Mouse (Mus musculus) liver, embryonic 14.5 days (tissue): ENCODE measurements at regions not wholly inside any gene's neighbourhood (a gene's known extent, or its start where the extent isn't known, plus 50 kb on each side); places are given as distances from the start of the nearest gene placed in this dataset.

Source experiments
- ATAC-seq: fragments of 200-750 bp; cut with Nextera tagmentation; 2 replicates; pipeline ENCODE4 v1.8.0; 2017; ENCODE audit warnings: moderate number of reproducible peaks, mild to moderate bottlenecking, moderate library complexity; ENCODE audit not compliant: insufficient read depth
- DNase-seq, 3 experiments: peaks; one replicate each; pipeline ENCODE4 v3.0.0-alpha.2; 2012 to 2013; ENCODE audit warnings: low read depth in 3 of 3, low spot score in 3 of 3
- H3K27ac ChIP-seq: fragments of 300-500 bp; sonication (generic); 2 replicates; pipeline ENCODE4 v1.5.1; 2014; ENCODE audit warnings: moderate library complexity, mild to moderate bottlenecking, control low read depth, inconsistent platforms
- H3K27me3 ChIP-seq: fragments of 300-500 bp; sonication (generic); 2 replicates; pipeline ENCODE4 v1.6.1; 2014; ENCODE audit warnings: mild to moderate bottlenecking, low read length, moderate library complexity; ENCODE audit not compliant: control insufficient read depth, insufficient read depth
- H3K36me3 ChIP-seq: fragments of 300-500 bp; sonication (generic); replicated peaks from 2 replicates; pipeline ENCODE4 v1.6.1; 2014; ENCODE audit warnings: low read depth; ENCODE audit not compliant: control insufficient read depth, insufficient read depth
- H3K4me1 ChIP-seq, 2 experiments: fragments of 200-500 bp in 1 of 2; fragments of 300-500 bp in 1 of 2; sonication (generic) in 1 of 2; replicated peaks; 2 replicates each; pipeline ENCODE4 v1.6.1; 2012 to 2014; ENCODE audit warnings: antibody characterized with exemption in 1 of 2, inconsistent platforms in 1 of 2, low read length in 1 of 2; ENCODE audit not compliant: control insufficient read depth in 2 of 2, insufficient read depth in 2 of 2
- H3K4me2 ChIP-seq: fragments of 300-500 bp; sonication (generic); 2 replicates; pipeline ENCODE4 v1.6.1; 2014; ENCODE audit warnings: low read depth, mild to moderate bottlenecking, control low read depth, moderate library complexity
- H3K4me3 ChIP-seq, 2 experiments: fragments of 200-500 bp in 1 of 2; fragments of 300-500 bp in 1 of 2; sonication (generic) in 1 of 2; 2 replicates each; pipeline ENCODE4 v1.5.1; 2012 to 2014; ENCODE audit warnings: low read depth in 2 of 2, low read length in 2 of 2, mild to moderate bottlenecking in 2 of 2, control low read depth in 1 of 2, inconsistent platforms in 1 of 2, moderate library complexity in 1 of 2; ENCODE audit not compliant: insufficient read depth in 1 of 2
- H3K9ac ChIP-seq: fragments of 300-500 bp; sonication (generic); replicated peaks from 2 replicates; pipeline ENCODE4 v1.6.1; 2014; ENCODE audit warnings: mild to moderate bottlenecking, control low read depth, moderate library complexity
- H3K9me3 ChIP-seq: fragments of 300-500 bp; sonication (generic); 2 replicates; pipeline ENCODE4 v1.6.1; 2016; ENCODE audit warnings: low read length, mixed read lengths; ENCODE audit not compliant: control insufficient read depth
- CTCF ChIP-seq: IDR thresholded peaks from 2 replicates; pipeline ENCODE4 v1.5.1; 2016; ENCODE audit warnings: antibody characterized with exemption, low read depth, control low read depth
- EP300 ChIP-seq: IDR thresholded peaks from 2 replicates; pipeline ENCODE4 v1.6.1; 2016; ENCODE audit warnings: antibody characterized with exemption, low read depth
- WGBS: fragments of 180-500 bp; shearing (Covaris S2); extraction: QIAGEN DNeasy Blood & Tissue Kit; methylation state at CpG from one replicate; pipeline ENCODE4 v1.1.7; 2014; ENCODE audit not compliant: insufficient replicate concordance; 5-methylcytosine and 5-hydroxymethylcytosine counted together

DNA sequence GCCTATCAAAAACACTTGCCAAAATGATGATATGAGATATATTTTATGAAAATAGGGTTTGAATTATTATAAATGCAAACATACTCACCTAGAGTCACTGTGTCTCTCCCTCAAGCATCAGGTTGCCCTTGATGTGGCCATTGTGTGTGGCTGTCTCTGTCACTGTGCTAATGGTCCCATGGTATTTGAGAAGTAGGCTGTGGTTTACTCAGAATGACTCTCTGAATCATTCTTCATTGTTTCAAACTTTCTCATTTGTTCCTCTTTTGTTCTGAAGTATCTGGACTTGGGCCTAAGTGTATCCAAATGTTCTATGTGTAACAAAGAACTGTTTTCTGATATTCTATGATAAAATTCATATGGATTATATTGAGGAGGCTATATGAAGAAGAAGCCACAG is 487.4 kb upstream of the Vrk2 start:
- no peaks in the 10 kb centered on the region for H3K27me3 ChIP-seq
- no peaks in the 10 kb centered on the region for H3K9me3 ChIP-seq
- H3K27ac ChIP-seq: no peak overlapping the region
- no peak overlapping the region for H3K4me3 ChIP-seq
- ATAC-seq: no peak
- no peak overlapping the region for H3K4me2 ChIP-seq
- H3K9ac ChIP-seq: no peak overlapping the region
- TF ChIP-seq CTCF: no peak
- no peak for TF ChIP-seq EP300
- no peaks in the 10 kb centered on the region for H3K4me1 ChIP-seq
- H3K36me3 ChIP-seq: no peaks in the 10 kb centered on the region
- no peak for DNase-seq

DNA sequence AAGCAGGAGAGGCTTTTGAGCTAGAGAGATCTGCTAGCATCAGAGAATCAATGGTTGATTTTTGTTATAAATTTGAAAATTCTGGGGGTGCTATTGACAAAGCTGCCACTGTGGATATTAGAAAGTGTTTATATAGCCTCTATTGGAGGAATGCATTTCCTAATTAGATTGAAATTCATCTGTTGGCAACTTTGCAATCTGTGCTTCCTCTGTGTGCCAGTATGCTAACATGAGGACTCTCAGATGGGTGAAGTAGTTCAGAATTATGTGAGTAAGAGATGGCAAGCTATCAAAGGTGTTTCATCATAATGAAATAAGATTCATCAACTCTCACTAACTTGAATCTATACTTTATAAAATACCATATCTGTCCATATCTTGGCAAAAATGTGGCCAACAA is 476.6 kb upstream of the Vrk2 start:
- no peak overlapping the region for H3K9ac ChIP-seq
- TF ChIP-seq CTCF (no peak), EP300 (no peak)
- H3K9me3 ChIP-seq: no peaks in the 10 kb centered on the region
- no peak overlapping the region for H3K27ac ChIP-seq
- H3K27me3 ChIP-seq: no peaks in the 10 kb centered on the region
- no peaks in the 10 kb centered on the region for H3K36me3 ChIP-seq
- no peaks in the 10 kb centered on the region for H3K4me1 ChIP-seq
- H3K4me2 ChIP-seq: no peak overlapping the region
- ATAC-seq (no peak), DNase-seq (no peak)
- H3K4me3 ChIP-seq: no peak overlapping the region

GRCm38 (mm10) chr11:27027243-27027852 is 433.5 kb upstream of the Vrk2 start:
- Histone ChIP-seq H3K4me2 (no peak overlapping the region), H3K9ac (no peak overlapping the region), H3K27me3 (no peaks in the 10 kb centered on the region), H3K36me3 (no peaks in the 10 kb centered on the region), H3K4me3 (no peak overlapping the region), H3K27ac (no peak overlapping the region), H3K4me1 (no peaks in the 10 kb centered on the region), H3K9me3 (no peaks in the 10 kb centered on the region)
- ATAC-seq (no peak), DNase-seq (no peak)
- 50% methylated on average over 1 of the region's 1 CpGs for WGBS
- no peak for TF ChIP-seq EP300
- TF ChIP-seq CTCF: no peak

DNA sequence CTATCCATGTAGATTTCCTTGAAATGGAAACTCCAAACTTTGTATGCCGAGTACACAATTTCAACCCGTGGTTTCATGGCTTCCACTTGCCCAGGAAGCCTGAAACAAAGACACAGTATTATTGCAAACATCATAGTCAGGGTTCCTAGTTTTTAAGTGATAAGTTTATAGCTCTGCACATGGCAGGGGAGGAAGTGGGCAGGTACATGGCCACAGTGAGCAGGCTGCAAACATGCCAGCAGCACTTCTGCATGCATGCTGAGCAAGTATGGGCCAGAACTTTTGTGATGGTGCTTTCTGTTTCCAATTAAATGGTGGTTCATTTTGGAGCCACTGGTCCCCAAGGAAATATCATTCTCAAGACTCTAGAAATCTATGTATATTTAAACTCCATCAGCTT is 431.7 kb upstream of the Vrk2 start:
- Histone ChIP-seq H3K27ac (no peak overlapping the region), H3K27me3 (no peaks in the 10 kb centered on the region), H3K9ac (no peak overlapping the region), H3K4me1 (no peaks in the 10 kb centered on the region), H3K4me3 (no peak overlapping the region), H3K4me2 (no peak overlapping the region), H3K9me3 (no peaks in the 10 kb centered on the region), H3K36me3 (no peaks in the 10 kb centered on the region)
- TF ChIP-seq EP300: no peak
- no peak for TF ChIP-seq CTCF
- ATAC-seq: no peak
- 46% methylated on average over 2 of the region's 2 CpGs for WGBS
- DNase-seq: no peak

- DNase-seq (no peak), ATAC-seq (no peak)
- WGBS: 16% methylated on average over 3 of the region's 3 CpGs
Observed at GRCm38 (mm10) chr11:26996292-26997099, 402.7 kb upstream of the Vrk2 start.

More at GRCm38 (mm10) chr11:26996292-26997099, 402.7 kb upstream of the Vrk2 start:
- Histone ChIP-seq H3K4me3 (no peak overlapping the region), H3K27ac (no peak overlapping the region), H3K9ac (no peak overlapping the region), H3K9me3 (no peaks in the 10 kb centered on the region), H3K4me1 (no peaks in the 10 kb centered on the region), H3K27me3 (no peaks in the 10 kb centered on the region), H3K4me2 (no peak overlapping the region), H3K36me3 (no peaks in the 10 kb centered on the region)
- no peak for TF ChIP-seq EP300
- peak; percentile 21; the same call in 1 of the 2 replicates for TF ChIP-seq CTCF
